Mouse (Mus musculus): ENCODE data around the gene Fancc.
"Not testable (repeated sequence)": the region's sequence is repeated elsewhere in the genome, so short reads cannot be mapped to it uniquely, and the experiment has no call there.

The Fancc gene

GRCm38 (mm10) chr13:63515542-63515941 lies 18.5 kb upstream of the Fancc start:
- DNase-seq (ENCODE audit: low spot score) = no peak

- DNase-seq (ENCODE audit: low spot score) = no peak
Measured at GRCm38 (mm10) chr13:63514931-63515360, 17.9 kb upstream of the Fancc start.

GRCm38 (mm10) chr13:63513374-63514098 lies 16.5 kb upstream of the Fancc start:
- no peak for DNase-seq (ENCODE audit: low spot score)

DNA sequence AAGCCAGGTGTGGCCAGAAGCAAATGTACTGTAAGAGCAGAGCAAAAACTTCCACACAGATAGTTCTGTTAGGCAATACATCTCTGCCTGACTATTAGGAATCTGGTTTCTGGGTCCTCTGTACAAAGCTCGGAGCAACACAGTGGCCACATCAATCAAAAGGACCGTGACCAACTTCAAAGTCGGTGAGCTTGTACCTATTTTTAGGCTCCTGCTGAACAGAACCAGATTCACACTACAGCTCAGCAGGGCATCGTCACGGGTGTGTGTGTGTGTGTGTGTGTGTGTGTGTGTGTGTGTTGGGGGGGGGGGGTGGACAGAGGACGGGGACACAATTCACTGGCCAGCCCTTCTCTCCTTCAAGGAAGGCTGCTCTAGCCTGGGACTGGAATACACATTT lies 15.3 kb upstream of the Fancc start:
- DNase-seq (ENCODE audit: low spot score) = no peak

DNA sequence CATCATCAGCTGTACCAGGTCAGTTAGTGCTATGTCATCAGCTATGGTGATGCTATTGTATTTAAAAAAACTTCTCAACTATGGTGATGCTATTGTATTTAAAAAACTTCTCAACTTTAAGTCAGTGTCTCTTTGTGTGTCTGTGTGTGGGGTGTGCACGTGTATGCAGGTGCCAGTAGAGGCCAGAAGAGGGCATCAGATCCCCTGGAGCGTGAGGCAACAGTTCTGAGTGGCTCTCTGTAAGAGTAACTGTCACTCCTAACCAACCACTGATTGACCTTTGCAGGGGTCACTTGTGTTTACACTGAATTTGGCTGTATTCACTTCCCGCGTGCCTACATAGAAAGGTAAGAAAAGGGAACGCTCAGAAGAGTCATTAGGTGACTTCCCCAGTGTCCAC lies 10.7 kb upstream of the Fancc start:
- DNase-seq (ENCODE audit: low spot score) = no peak

GRCm38 (mm10) chr13:63507001-63507556 lies 10.0 kb upstream of the Fancc start:
- no peak for DNase-seq (ENCODE audit: low spot score)

GRCm38 (mm10) chr13:63506364-63506763 lies 9.3 kb upstream of the Fancc start:
- DNase-seq (ENCODE audit: low spot score) = no peak

GRCm38 (mm10) chr13:63502391-63502790 lies 5.3 kb upstream of the Fancc start:
- DNase-seq (ENCODE audit: low spot score) = no peak

- no peak for DNase-seq (ENCODE audit: low spot score)
Measured at GRCm38 (mm10) chr13:63499489-63499888, 2.4 kb upstream of the Fancc start.

- no peak for DNase-seq (ENCODE audit: low spot score)
Measured at GRCm38 (mm10) chr13:63487707-63488042, 9.4 kb downstream of the Fancc start.

GRCm38 (mm10) chr13:63486791-63487706 lies 10.0 kb downstream of the Fancc start:
- no peak for DNase-seq (ENCODE audit: low spot score)

GRCm38 (mm10) chr13:63475356-63475755 lies 21.7 kb downstream of the Fancc start:
- DNase-seq (ENCODE audit: low spot score) = no peak

- DNase-seq (ENCODE audit: low spot score) = no peak
Measured at GRCm38 (mm10) chr13:63452898-63453297, 44.2 kb downstream of the Fancc start.

DNA sequence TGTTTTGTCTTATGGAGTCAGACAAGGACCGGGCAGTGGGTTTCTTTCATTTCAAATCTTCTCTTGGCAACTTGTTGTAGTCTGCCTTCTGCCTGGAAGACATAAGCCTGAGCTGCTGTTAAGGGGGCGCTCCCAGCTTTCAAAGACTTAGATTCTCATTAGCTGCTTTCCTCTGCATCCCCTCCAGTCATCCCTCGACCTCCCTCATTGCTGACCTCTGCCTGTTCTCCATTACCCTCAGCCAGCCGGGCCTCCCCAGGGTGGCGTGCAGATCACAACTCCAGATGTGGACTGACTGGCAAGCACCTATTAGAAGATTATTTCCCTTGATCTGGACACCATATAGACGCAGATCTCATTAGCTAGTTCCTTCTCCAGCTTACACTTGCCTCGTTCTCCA lies 45.9 kb downstream of the Fancc start:
- no peak for DNase-seq (ENCODE audit: low spot score)

DNA sequence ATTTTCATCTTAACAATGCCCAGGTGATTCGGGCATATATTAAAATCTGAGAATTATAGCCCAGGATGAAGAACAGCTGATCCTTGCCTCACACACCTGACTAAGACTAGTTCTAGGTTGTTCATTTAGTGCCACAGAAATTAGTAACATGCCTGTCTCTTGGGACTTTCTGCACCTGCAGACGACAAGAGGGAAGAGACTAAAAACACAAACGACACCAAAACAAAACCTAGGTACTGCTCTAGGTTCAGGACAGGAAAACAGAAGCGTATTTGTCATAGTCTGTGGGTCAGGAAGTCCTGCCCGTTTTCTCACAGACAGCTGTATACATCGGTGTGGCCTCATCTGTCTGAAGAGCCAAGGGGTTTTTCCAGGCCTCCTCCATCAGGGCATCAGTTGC lies 51.7 kb downstream of the Fancc start:
- DNase-seq (ENCODE audit: low spot score) = no peak

- DNase-seq (ENCODE audit: low spot score) = no peak
Measured at GRCm38 (mm10) chr13:63432759-63433158, 64.3 kb downstream of the Fancc start.

DNA sequence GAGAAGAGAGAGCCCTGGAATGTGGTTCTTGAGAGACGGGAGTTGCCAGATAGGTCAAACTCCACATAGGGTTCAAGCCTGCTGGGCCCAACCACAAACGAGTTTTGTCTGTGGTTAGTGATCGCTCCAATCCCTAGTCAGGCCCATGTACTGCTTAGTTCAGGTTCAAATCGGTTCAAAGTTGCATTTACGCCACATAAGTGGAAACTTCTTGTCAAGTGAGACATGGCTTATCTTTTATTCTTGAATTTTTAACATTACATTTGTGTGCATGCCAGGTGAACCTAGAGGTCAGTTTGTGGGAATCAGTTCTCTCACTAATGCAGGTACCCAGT lies 65.3 kb downstream of the Fancc start:
- DNase-seq (ENCODE audit: low spot score) = no peak

DNA sequence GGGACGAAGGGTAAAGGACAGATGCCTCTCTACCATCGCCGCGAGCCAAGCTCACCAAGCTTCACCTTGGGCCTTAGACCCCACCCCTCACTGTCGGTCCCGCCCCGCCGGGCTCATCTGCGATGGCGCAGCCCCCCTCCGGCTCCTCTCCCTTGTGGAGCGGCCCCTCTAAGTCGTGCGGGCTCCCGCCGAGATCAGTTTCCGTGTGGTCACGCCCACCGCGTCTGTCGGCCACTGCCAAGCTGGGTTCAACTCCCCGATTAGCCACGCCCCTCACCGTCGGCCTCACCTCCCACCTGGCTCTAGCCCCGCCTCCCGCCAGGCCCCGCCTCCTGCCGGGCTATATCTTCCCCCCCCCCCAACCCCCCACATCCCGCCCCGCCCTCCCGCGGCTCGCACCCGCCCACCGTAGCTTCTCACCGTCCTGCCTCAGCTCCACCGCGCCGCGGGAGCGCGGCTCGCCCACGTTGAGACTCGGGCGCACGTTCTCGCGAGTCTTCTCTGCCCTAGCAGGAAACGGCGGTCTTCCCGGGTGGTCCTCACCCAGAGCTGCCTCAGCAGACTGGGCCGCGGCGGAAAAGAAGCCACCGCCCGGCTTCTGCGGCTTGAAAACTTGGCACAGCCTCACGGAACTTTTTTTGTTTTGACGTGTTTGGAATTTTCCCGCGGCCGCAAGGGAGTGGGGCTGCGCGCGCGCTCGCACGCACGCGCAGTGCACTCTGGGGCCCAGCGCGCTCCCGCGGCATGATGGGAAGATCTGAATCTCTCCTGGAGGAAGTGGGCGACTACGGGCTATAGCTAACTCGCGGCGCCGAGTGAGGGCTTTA lies 65.8 kb downstream of the Fancc start:
- peak; percentile 82 for DNase-seq (ENCODE audit: low spot score)

GRCm38 (mm10) chr13:63430681-63431029 lies 66.4 kb downstream of the Fancc start:
- no peak for DNase-seq (ENCODE audit: low spot score)

DNA sequence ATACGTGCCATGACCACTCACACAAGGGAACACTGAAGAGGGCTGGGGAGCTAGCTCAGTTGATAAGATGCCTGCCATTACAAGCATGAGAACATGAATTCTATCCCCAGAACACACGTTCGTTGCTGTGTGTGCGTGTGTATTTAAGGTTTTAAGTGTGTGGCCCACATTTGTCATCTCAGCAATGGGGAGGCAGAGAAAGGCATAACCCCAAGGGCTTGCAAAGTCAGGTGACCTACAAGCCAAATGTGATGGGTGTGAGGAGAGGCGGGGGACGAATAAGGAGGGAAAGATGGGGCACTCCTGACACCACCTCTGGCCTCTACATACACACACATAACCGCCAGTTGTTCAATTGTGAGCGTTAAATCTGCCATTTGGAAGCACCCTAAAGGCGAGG lies 66.9 kb downstream of the Fancc start:
- DNase-seq (ENCODE audit: low spot score) = no peak

GRCm38 (mm10) chr13:63428211-63428610 lies 68.9 kb downstream of the Fancc start:
- DNase-seq (ENCODE audit: low spot score) = not testable (repeated sequence)

- no peak for DNase-seq (ENCODE audit: low spot score)
Measured at GRCm38 (mm10) chr13:63423060-63423459, 74.0 kb downstream of the Fancc start.
